Mouse (Mus musculus): ENCODE data around the gene Nebl. TPM values are rescaled to one million over a fixed set of nuclear protein-coding genes. Genes with fewer than 3 reads are reported as not detected.

Nebl gene
- total and polyA plus RNA-seq, 3 experiments = 4.7 to 5.4 TPM; not detected in 1

DNA sequence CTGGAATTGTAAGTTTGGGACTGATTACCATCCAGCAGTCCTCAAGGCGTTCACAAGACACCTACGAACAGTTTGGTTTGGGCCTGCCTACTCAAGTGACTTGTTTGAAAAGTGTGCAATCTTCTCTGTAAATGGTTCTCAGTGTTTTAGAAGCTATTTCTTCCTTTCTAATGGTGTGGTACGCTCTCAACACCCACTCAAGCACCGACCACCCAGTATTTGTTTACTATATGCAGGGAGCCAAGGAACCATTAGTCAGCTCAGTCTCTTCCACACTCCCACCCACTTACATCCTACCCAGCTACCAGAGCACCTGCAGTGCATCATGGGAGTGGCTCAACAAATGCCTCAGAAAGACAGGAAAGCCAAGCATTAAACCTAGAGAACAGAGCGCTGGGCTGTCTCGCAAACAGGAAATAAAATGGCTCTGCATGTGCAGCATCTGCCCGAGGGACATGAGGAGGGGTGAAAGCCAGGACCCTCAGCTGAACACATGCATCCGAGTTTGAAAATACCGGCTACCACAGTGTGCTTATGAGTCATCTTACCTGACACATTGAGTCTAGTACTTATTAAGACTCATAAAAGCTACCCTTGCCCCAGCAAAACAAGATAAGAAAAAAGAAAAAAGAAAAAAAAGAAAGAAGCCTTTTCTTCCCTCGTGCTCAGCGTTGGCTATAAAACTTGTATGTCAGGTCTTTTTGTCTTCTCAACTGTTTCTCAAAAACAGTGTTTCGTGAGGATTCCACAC lies 199.7 kb downstream of the Nebl start:
- Histone ChIP-seq H3K4me1 (ENCODE audit: control insufficient read depth in 1 of 2, insufficient read depth in 2 of 2, low read length in 2 of 2) (no peaks in the 10 kb centered on the region), H3K27ac (ENCODE audit: control insufficient read depth, low read depth, low read length) (no peak overlapping the region), H3K4me3 (ENCODE audit: control insufficient read depth in 1 of 2, insufficient read depth in 1 of 2, low read depth in 2 of 2, low read length in 2 of 2) (no peak overlapping the region), H3K9me3 (replicated peaks; ENCODE audit: insufficient read depth, low read length) (no peaks in the 10 kb centered on the region), H3K79me2 (ENCODE audit: control insufficient read depth, insufficient read depth, low read length, poor library complexity) (no peaks in the 10 kb centered on the region), H3K27me3 (ENCODE audit: control insufficient read depth in 1 of 2, insufficient read depth in 2 of 2, low read length in 2 of 2) (no peaks in the 10 kb centered on the region), H3K36me3 (ENCODE audit: control insufficient read depth in 1 of 2, insufficient read depth in 2 of 2, low read length in 2 of 2) (no peaks in the 10 kb centered on the region), H3K9ac (ENCODE audit: control insufficient read depth, low read depth, low read length, poor library complexity, severe bottlenecking) (no peak overlapping the region)
- no peak for TF ChIP-seq POLR2A (IDR thresholded peaks at IDR 0.05; ENCODE audit: control insufficient read depth in 1 of 2, insufficient read depth in 1 of 2, low read depth in 1 of 2, low read length in 2 of 2, poor library complexity in 1 of 2)
- TF ChIP-seq RCOR1 (IDR thresholded peaks at IDR 0.05; ENCODE audit: low read depth, low read length) = no peak
- TF ChIP-seq TAL1 (IDR thresholded peaks at IDR 0.05; ENCODE audit: low read length) = no peak
- no peak for TF ChIP-seq EP300 (IDR thresholded peaks at IDR 0.05; ENCODE audit: low read depth in 1 of 2, low read length in 2 of 2)
- TF ChIP-seq SIN3A (IDR thresholded peaks at IDR 0.05; ENCODE audit: low read length) = no peak
- TF ChIP-seq MEF2A (IDR thresholded peaks at IDR 0.05; ENCODE audit: extremely low read depth, insufficient replicate concordance, low read depth, low read length, poor library complexity, severe bottlenecking) = no peak
- TF ChIP-seq ELF1 (IDR thresholded peaks at IDR 0.05; ENCODE audit: low read depth, low read length) = no peak
- no peak for TF ChIP-seq NRF1 (IDR thresholded peaks at IDR 0.05; ENCODE audit: insufficient read depth, low read depth, low read length, poor library complexity, severe bottlenecking)
- no peak for TF ChIP-seq SMC3 (IDR thresholded peaks at IDR 0.05; ENCODE audit: low read depth, low read length)
- TF ChIP-seq MYC (IDR thresholded peaks at IDR 0.05; ENCODE audit: low read depth, low read length) = no peak
- TF ChIP-seq USF2 (IDR thresholded peaks at IDR 0.05; ENCODE audit: borderline replicate concordance in 1 of 2, insufficient read depth in 1 of 2, low read depth in 1 of 2, low read length in 2 of 2) = no peak
- no peak for TF ChIP-seq HCFC1 (IDR thresholded peaks at IDR 0.05; ENCODE audit: low read depth, low read length)
- TF ChIP-seq MAZ (IDR thresholded peaks at IDR 0.05; ENCODE audit: low read depth, low read length) = no peak
- TF ChIP-seq CHD1 (IDR thresholded peaks at IDR 0.05; ENCODE audit: low read depth, low read length) = no peak
- TF ChIP-seq BHLHE40 (IDR thresholded peaks at IDR 0.05; ENCODE audit: borderline replicate concordance, low read depth, low read length) = no peak
- no peak for TF ChIP-seq GABPA (IDR thresholded peaks at IDR 0.05; ENCODE audit: low read depth, low read length)
- no peak for TF ChIP-seq ZNF384 (IDR thresholded peaks at IDR 0.05; ENCODE audit: low read depth, low read length)
- no peak for TF ChIP-seq CTCF (IDR thresholded peaks at IDR 0.05 in 2 of 3, conservative IDR thresholded peaks at IDR 0.05 in 1 of 3; ENCODE audit: control insufficient read depth in 1 of 3, insufficient read depth in 1 of 3, low read depth in 2 of 3, low read length in 3 of 3, poor library complexity in 1 of 3, severe bottlenecking in 1 of 3)
- no peak for DNase-seq (ENCODE audit: low read depth, low spot score)
